ENCODE assay signal across 31 mouse cellular contexts in genomic region chr9:75098937-75099336, GRCm38 (mm10).
"Had no signal": no experiment of that assay in that cellular context is flagged by ENCODE, and none has a peak within 500 bp of the region (broad histone marks: within the 10 kb centered on the region; RNA-seq: fewer than 3 reads in every experiment).

No protein-coding gene starts in this region.

- H3K4me3 ChIP-seq: heart, embryonic 12.5 days; heart, embryonic 13.5 days; heart, embryonic 15.5 days; hindbrain, embryonic 10.5 days; hindbrain, embryonic 12.5 days; hindbrain, embryonic 13.5 days; hindbrain, embryonic 15.5 days; intestine, embryonic 15.5 days; kidney, embryonic 15.5 days; layer of hippocampus, adult 2 months; left cerebral cortex, adult 2 months had no signal

- H3K9me3 ChIP-seq: heart, embryonic 12.5 days; heart, embryonic 13.5 days; heart, embryonic 15.5 days; hindbrain, embryonic 10.5 days; hindbrain, embryonic 12.5 days; hindbrain, embryonic 13.5 days; hindbrain, embryonic 15.5 days; intestine, embryonic 15.5 days; kidney, embryonic 15.5 days had no signal

- DNase-seq: heart, postnatal 10 days; heart, postnatal 14 days; heart, postnatal 36 days; heart, postnatal 4 days; kidney, adult 11 months; kidney, adult 18-20 months; kidney, adult 2 months; kidney, adult 8-10 months; kidney, adult 9 months; kidney, postnatal 10 days; kidney, postnatal 14 days; kidney, postnatal 25 days; kidney, postnatal 36 days; kidney, postnatal 4 days; layer of hippocampus, adult 9-11 months; layer of hippocampus, postnatal 36 days had no signal

- H3K36me3 ChIP-seq: heart, embryonic 13.5 days; heart, embryonic 15.5 days; hindbrain, embryonic 12.5 days; hindbrain, embryonic 15.5 days; intestine, embryonic 15.5 days; kidney, embryonic 15.5 days had no signal

- H3K27me3 ChIP-seq: heart, embryonic 12.5 days; heart, embryonic 13.5 days; heart, embryonic 15.5 days; hindbrain, embryonic 12.5 days; hindbrain, embryonic 13.5 days; hindbrain, embryonic 15.5 days; intestine, embryonic 15.5 days; kidney, embryonic 15.5 days had no signal

- H3K4me2 ChIP-seq: heart, embryonic 11.5 days; heart, embryonic 12.5 days; heart, embryonic 13.5 days; heart, embryonic 15.5 days; hindbrain, embryonic 12.5 days; hindbrain, embryonic 13.5 days; hindbrain, embryonic 14.5 days; hindbrain, embryonic 15.5 days; intestine, embryonic 15.5 days; kidney, embryonic 15.5 days had no signal

- H3K9ac ChIP-seq: heart, embryonic 12.5 days; heart, embryonic 13.5 days; heart, embryonic 15.5 days; hindbrain, embryonic 12.5 days; hindbrain, embryonic 13.5 days; hindbrain, embryonic 14.5 days; hindbrain, embryonic 15.5 days; intestine, embryonic 15.5 days; kidney, embryonic 15.5 days had no signal

- H3K27ac ChIP-seq: heart, embryonic 13.5 days; heart, embryonic 15.5 days; hindbrain, embryonic 10.5 days; hindbrain, embryonic 12.5 days; hindbrain, embryonic 13.5 days; hindbrain, embryonic 14.5 days; hindbrain, embryonic 15.5 days; hindbrain, postnatal 0 days; intestine, embryonic 15.5 days; kidney, embryonic 15.5 days; kidney, postnatal 0 days; layer of hippocampus, adult 2 months had no signal

- H3K4me1 ChIP-seq: heart, embryonic 12.5 days; heart, embryonic 15.5 days; hindbrain, embryonic 12.5 days; hindbrain, embryonic 13.5 days; intestine, embryonic 15.5 days; kidney, embryonic 15.5 days had no signal
